Mouse (Mus musculus): ENCODE data around the gene Prkcb. TPM values are rescaled to one million over a fixed set of nuclear protein-coding genes. Genes with fewer than 3 reads are reported as not detected.

Gene Prkcb
- polyA plus RNA-seq, 1 experiment from 2014 or later, result 4.6 TPM

DNA sequence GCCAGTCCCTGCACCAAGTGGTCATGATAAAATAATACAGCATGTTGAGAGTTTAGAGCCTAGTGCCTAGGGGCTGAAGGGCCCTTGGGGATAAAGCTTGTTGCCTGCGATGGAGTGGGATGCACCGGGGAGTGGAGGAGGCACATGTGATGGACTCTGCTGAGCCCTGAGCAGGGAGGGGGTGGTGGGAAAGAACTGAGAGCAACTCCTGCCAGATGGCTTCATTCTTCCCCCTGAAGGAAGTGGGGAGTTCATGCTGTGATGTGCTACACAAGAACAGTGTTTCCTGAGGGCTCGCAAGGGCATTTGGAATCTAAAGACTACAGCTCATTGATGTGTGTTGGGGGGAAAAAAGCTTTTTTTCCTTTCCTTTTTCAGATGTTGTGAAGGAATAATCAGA lies 49.5 kb downstream of the Prkcb start:
- no peaks in the 10 kb centered on the region for H3K9me3 ChIP-seq
- no peak for DNase-seq (ENCODE audit: extremely low spot score, low spot score)
- WGBS, result 71% methylated on average over 3 of the region's 3 CpGs
- H3K4me1 ChIP-seq, result peaks cover 8% of the 10 kb centered on the region
- no peak overlapping the region for H3K27ac ChIP-seq
- no peaks in the 10 kb centered on the region for H3K36me3 ChIP-seq (replicated peaks)
- H3K27me3 ChIP-seq (ENCODE audit: poor library complexity, severe bottlenecking), result no peaks in the 10 kb centered on the region
- no peak overlapping the region for H3K4me3 ChIP-seq

DNA sequence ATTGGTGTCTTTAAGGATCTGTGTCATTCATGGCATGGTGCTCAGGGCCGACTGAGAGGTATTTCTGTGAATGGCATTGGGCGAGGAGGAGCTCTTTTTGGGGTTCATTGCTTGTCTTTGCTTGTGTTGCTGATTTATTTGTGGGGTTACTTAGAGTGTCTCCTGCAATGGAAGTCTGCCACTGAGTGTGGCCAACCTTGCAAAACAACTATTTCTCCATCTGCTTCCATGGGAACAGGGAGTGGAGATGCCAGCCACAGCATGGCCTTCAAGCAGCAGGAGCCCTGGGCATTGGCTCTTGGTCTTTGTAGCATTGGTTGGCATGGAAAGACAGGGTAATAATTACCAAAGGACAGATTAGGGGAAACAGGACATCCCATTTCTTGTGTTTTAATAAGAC lies 50.9 kb downstream of the Prkcb start:
- Histone ChIP-seq H3K36me3 (replicated peaks) (no peaks in the 10 kb centered on the region), H3K27me3 (ENCODE audit: poor library complexity, severe bottlenecking) (no peaks in the 10 kb centered on the region), H3K4me1 (peaks cover 8% of the 10 kb centered on the region), H3K9me3 (no peaks in the 10 kb centered on the region), H3K4me3 (no peak overlapping the region), H3K27ac (no peak overlapping the region)
- DNase-seq (ENCODE audit: extremely low spot score, low spot score), result no peak
- WGBS, result 86% methylated on average over 2 of the region's 2 CpGs

DNA sequence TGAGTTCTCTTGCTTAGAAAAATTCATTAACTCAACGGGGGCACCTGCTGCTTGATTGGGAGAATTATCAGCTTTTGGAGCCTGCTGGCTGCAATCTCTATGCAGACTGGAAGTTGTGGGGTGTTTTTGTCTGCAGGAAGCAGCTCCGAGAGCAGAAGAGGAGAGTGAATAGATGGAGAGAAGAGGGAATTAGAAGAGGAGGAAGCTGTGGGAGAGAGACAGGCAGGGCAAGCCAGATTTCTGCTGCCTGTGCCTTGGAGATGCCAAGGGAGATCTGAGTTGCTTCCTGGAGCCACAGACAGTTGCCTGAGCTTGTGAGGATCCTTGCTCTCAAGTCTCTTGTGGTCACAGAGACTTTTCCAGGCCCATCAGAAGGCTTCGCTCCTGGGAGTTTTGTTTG lies 53.3 kb downstream of the Prkcb start:
- no peaks in the 10 kb centered on the region for H3K27me3 ChIP-seq (ENCODE audit: poor library complexity, severe bottlenecking)
- 58% methylated on average over 3 of the region's 3 CpGs for WGBS

GRCm38 (mm10) chr7:122344656-122345055 lies 56.1 kb downstream of the Prkcb start:
- H3K4me3 ChIP-seq, result no peak overlapping the region
- no peaks in the 10 kb centered on the region for H3K36me3 ChIP-seq (replicated peaks)
- H3K27me3 ChIP-seq (ENCODE audit: poor library complexity, severe bottlenecking), result no peaks in the 10 kb centered on the region
- H3K4me1 ChIP-seq, result 0 out of 2 replicates have a peak, but pooled peaks cover 5% of the 10 kb centered on the region
- H3K27ac ChIP-seq, result no peak overlapping the region
- 84% methylated on average over 7 of the region's 7 CpGs for WGBS
- no peaks in the 10 kb centered on the region for H3K9me3 ChIP-seq
- DNase-seq (ENCODE audit: extremely low spot score, low spot score), result no peak

More for the DNA sequence above, 53.3 kb downstream of the Prkcb start:
- no peak overlapping the region for H3K27ac ChIP-seq
- H3K36me3 ChIP-seq (replicated peaks), result no peaks in the 10 kb centered on the region
- no peak overlapping the region for H3K4me3 ChIP-seq
- H3K9me3 ChIP-seq, result no peaks in the 10 kb centered on the region
- DNase-seq (ENCODE audit: extremely low spot score, low spot score), result no peak
- peaks cover 8% of the 10 kb centered on the region for H3K4me1 ChIP-seq

DNA sequence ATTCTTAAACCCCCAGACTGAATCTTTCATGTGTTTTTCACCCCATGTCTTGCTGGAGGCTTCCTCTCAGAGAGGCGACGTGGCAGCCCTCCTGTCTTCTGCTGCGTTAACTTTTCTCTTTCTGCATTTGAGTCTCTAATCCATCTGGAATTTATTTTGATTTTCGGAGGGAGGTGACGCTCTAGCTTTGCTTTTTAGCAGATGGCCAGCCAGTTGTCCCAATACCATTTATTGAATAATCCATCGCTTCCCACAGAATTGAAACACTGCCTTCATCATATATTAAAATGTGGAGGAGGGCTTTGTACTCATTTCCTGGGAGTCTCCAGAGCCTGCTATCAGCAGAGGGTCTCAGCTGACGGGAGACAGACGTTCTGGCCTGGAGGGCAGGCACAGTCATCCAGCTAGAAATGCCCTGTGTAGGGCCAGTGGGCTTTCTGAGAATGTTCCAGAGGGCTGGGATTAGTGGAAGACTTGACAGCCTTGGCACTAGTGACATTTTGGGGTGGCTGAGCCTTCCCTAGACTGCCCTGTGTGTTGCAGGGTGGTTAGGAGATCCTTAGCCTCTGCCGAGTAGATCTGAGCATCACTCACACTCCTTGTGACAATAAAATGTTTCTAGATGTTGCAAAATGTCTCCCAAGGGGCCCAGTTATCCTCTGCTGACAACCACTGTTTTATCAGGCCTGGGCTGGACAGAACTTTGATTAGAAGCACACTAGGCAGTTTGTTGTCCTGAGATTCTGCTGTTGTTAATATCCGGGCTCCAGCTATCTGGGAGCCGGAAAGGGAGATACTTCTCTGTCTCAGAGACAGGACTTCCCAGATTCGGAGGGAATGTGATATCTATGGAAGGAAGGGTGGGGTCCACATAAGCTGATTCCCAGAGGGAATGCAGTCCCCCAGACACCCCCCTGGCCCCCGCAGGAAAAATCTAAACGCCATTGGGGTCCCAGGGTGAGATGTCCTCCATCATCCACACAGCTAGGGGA lies 58.0 kb downstream of the Prkcb start:
- H3K4me3 ChIP-seq, result no peak overlapping the region
- WGBS, result 82% methylated on average over 14 of the region's 14 CpGs
- DNase-seq (ENCODE audit: extremely low spot score, low spot score), result no peak
- no peaks in the 10 kb centered on the region for H3K36me3 ChIP-seq (replicated peaks)
- 0 out of 2 replicates have a peak, but pooled peaks cover 5% of the 10 kb centered on the region for H3K4me1 ChIP-seq
- no peaks in the 10 kb centered on the region for H3K27me3 ChIP-seq (ENCODE audit: poor library complexity, severe bottlenecking)
- no peaks in the 10 kb centered on the region for H3K9me3 ChIP-seq
- no peak overlapping the region for H3K27ac ChIP-seq

GRCm38 (mm10) chr7:122347433-122347832 lies 58.9 kb downstream of the Prkcb start:
- WGBS, result 74% methylated on average over 3 of the region's 3 CpGs
- no peaks in the 10 kb centered on the region for H3K36me3 ChIP-seq (replicated peaks)
- H3K9me3 ChIP-seq, result no peaks in the 10 kb centered on the region
- no peaks in the 10 kb centered on the region for H3K27me3 ChIP-seq (ENCODE audit: poor library complexity, severe bottlenecking)
- no peak overlapping the region for H3K4me3 ChIP-seq
- H3K27ac ChIP-seq, result no peak overlapping the region
- no peak for DNase-seq (ENCODE audit: extremely low spot score, low spot score)
- peaks cover 10% of the 10 kb centered on the region for H3K4me1 ChIP-seq

GRCm38 (mm10) chr7:122349961-122350360 lies 61.4 kb downstream of the Prkcb start:
- no peak for DNase-seq (ENCODE audit: extremely low spot score, low spot score)
- H3K4me3 ChIP-seq, result no peak overlapping the region
- H3K4me1 ChIP-seq, result peaks cover 15% of the 10 kb centered on the region
- H3K36me3 ChIP-seq (replicated peaks), result no peaks in the 10 kb centered on the region
- no peak overlapping the region for H3K27ac ChIP-seq
- H3K27me3 ChIP-seq (ENCODE audit: poor library complexity, severe bottlenecking), result no peaks in the 10 kb centered on the region
- H3K9me3 ChIP-seq, result no peaks in the 10 kb centered on the region
- 89% methylated on average over 5 of the region's 5 CpGs for WGBS

- H3K36me3 ChIP-seq (replicated peaks), result no peaks in the 10 kb centered on the region
- WGBS, result 94% methylated on average over 2 of the region's 2 CpGs
- DNase-seq (ENCODE audit: extremely low spot score, low spot score), result no peak
- no peak overlapping the region for H3K4me3 ChIP-seq
- no peaks in the 10 kb centered on the region for H3K27me3 ChIP-seq (ENCODE audit: poor library complexity, severe bottlenecking)
- H3K9me3 ChIP-seq, result no peaks in the 10 kb centered on the region
- H3K4me1 ChIP-seq, result peaks cover 15% of the 10 kb centered on the region
- no peak overlapping the region for H3K27ac ChIP-seq
Observed at GRCm38 (mm10) chr7:122350741-122351140, 62.2 kb downstream of the Prkcb start.

DNA sequence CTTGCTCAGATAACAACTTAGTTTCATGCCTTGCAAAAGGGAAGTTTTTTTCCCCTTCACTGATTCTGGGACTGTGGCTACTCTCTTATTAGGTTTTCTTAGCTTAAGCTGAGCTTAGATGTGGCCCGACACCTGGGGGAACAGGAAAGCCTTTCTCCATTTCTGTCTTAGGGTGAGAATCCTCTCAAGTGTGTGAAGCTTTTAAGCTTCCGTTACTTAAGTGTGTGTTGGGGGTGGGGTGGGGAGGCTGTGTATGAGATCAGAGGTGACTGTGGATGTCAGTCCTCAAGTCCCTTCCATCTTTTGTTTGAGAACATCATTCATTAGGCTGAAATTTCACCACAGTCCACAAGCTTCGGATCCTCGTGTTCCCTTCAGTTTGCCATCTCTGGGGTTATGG lies 63.3 kb downstream of the Prkcb start:
- Histone ChIP-seq H3K27ac (no peak overlapping the region), H3K36me3 (replicated peaks) (no peaks in the 10 kb centered on the region), H3K4me1 (peaks cover 15% of the 10 kb centered on the region), H3K4me3 (no peak overlapping the region), H3K9me3 (no peaks in the 10 kb centered on the region), H3K27me3 (ENCODE audit: poor library complexity, severe bottlenecking) (no peaks in the 10 kb centered on the region)
- WGBS, result 88% methylated on average over 4 of the region's 4 CpGs
- no peak for DNase-seq (ENCODE audit: extremely low spot score, low spot score)

DNA sequence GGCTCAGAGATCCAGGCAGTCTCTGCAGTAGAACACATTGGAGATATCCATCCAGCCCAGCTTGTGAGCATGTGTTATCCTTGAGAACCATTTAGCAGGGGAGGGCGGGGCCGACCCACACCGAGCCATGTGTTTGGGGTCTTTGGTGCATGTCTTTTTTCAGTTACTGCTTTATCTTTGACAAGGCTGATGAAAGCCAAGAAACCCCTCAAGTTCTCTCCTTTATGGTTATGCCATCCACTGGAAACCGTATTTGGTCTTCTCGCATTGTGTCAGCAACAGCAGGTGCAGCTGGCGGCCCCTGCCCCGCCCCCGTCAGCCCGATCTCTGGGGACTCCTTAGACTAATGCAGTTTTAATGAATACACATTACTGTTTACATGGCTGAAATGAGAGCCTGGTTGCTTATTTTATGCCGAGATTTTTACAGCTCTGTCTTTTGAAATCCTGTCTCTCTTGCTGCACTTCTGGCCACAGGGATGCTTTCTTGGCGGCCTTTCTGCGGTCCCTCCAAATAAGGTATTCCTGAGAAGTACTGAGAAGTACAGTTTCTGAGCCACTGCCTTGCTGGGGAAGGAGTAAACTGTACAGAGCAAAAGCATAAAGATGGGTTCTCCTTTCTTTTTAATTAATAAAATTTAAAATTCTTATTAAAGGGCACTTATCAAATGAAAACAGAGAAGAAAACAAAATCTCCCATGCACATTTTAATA lies 64.2 kb downstream of the Prkcb start:
- no peaks in the 10 kb centered on the region for H3K27me3 ChIP-seq (ENCODE audit: poor library complexity, severe bottlenecking)
- H3K9me3 ChIP-seq, result no peaks in the 10 kb centered on the region
- no peak for DNase-seq (ENCODE audit: extremely low spot score, low spot score)
- H3K27ac ChIP-seq, result no peak overlapping the region
- no peak overlapping the region for H3K4me3 ChIP-seq
- 82% methylated on average over 12 of the region's 12 CpGs for WGBS
- H3K4me1 ChIP-seq, result peaks cover 15% of the 10 kb centered on the region
- H3K36me3 ChIP-seq (replicated peaks), result no peaks in the 10 kb centered on the region

GRCm38 (mm10) chr7:122353329-122353728 lies 64.8 kb downstream of the Prkcb start:
- H3K27me3 ChIP-seq (ENCODE audit: poor library complexity, severe bottlenecking), result no peaks in the 10 kb centered on the region
- no peak for DNase-seq (ENCODE audit: extremely low spot score, low spot score)
- H3K27ac ChIP-seq, result no peak overlapping the region
- no peaks in the 10 kb centered on the region for H3K9me3 ChIP-seq
- 90% methylated on average over 4 of the region's 4 CpGs for WGBS
- H3K4me1 ChIP-seq, result peaks cover 12% of the 10 kb centered on the region
- no peaks in the 10 kb centered on the region for H3K36me3 ChIP-seq (replicated peaks)
- no peak overlapping the region for H3K4me3 ChIP-seq

DNA sequence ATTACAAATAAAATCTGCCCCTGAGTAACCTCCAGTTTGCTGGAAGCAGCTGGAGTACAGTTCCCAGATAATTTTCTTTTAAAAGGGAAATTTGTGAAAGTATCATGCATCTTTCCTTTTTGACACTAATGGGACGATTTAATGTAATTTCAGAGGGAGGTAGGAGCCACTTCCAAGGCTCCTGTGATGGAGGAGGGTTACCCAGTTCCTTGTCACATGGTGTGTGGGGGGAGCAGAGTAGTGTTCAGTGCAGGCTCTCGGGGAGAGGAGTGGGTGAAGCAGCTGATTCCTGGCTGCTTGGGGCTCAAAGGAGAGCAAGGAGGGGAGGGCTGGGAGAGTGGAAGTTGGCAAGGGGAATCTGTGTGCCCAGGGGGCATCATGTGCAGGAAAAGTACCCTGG lies 68.4 kb downstream of the Prkcb start:
- Histone ChIP-seq H3K4me3 (no peak overlapping the region), H3K4me1 (peaks cover 10% of the 10 kb centered on the region), H3K27ac (no peak overlapping the region), H3K9me3 (no peaks in the 10 kb centered on the region), H3K36me3 (replicated peaks) (no peaks in the 10 kb centered on the region), H3K27me3 (ENCODE audit: poor library complexity, severe bottlenecking) (no peaks in the 10 kb centered on the region)
- DNase-seq (ENCODE audit: extremely low spot score, low spot score), result no peak
- 78% methylated on average over 2 of the region's 2 CpGs for WGBS

DNA sequence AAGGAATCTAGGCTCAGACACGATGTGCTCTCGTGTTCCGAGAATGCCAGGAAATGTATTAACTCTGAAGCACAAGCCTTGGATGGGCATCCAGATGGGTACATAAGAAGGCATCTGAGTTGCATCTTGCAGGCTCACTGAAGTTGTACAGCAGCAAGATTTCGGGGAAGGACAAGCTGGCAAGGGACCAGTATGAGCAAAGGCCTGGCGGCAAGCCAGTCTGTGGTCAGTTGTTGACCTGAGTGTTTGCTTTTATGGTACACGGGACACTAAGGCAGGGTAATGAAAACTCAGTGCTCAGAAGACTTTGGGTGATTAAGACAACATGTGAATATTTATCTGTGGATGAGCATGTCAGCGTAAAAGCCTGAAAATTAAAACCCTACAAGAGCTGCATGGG lies 69.3 kb downstream of the Prkcb start:
- DNase-seq (ENCODE audit: extremely low spot score, low spot score), result no peak
- H3K4me1 ChIP-seq, result peaks cover 1% of the 10 kb centered on the region
- H3K4me3 ChIP-seq, result no peak overlapping the region
- no peak overlapping the region for H3K27ac ChIP-seq
- H3K27me3 ChIP-seq (ENCODE audit: poor library complexity, severe bottlenecking), result no peaks in the 10 kb centered on the region
- 93% methylated on average over 7 of the region's 7 CpGs for WGBS
- no peaks in the 10 kb centered on the region for H3K9me3 ChIP-seq
- no peaks in the 10 kb centered on the region for H3K36me3 ChIP-seq (replicated peaks)

Data from forebrain, embryonic 10.5 days (tissue).